Mouse (Mus musculus): Measurements from ENCODE around the gene Olfr891. TPM values are rescaled to one million over a fixed set of nuclear protein-coding genes. Genes with fewer than 3 reads are reported as not detected.
"Not testable (repeated sequence)": the region's sequence is repeated elsewhere in the genome, so short reads cannot be mapped to it uniquely, and the experiment has no call there.

The Olfr891 gene
- polyA plus RNA-seq (2012; rRNA removed): not detected in 2 replicates

DNA sequence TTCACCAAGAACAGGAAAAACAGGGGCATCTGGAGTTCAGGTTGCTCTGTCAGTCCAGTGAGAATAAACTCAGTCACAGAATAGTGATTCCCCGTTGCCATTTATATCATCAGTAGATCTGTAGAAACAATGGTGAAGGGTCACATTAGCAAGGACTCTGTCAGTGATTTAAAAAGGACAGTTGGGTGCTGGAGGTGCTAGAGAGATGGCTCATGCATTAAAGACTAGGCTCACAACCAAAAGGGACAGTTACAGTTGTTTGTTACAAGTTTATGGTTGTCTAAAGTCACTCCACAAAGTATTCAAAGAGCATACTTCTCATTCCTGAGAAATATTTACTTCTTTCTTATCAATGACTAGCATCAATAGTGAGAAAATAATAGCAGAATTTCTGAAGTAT lies at the start of gene Olfr891:
Gene Olfr891 (minus strand): TSS at position 101 of the 400 bp plus-strand sequence.
- H3K4me3 ChIP-seq (ENCODE audit: insufficient read depth, low read length): no peak within 1 kb of the TSS
- TF ChIP-seq POLR2A (IDR thresholded peaks at IDR 0.05; ENCODE audit: extremely low read depth, insufficient read depth, low read length) (no peak), CTCF (IDR thresholded peaks at IDR 0.05; ENCODE audit: extremely low read depth, insufficient read depth, low read length) (no peak)
- H3K27ac ChIP-seq (ENCODE audit: insufficient read depth, low read length): no peak within 1 kb of the TSS
- H3K4me1 ChIP-seq (ENCODE audit: control insufficient read depth, insufficient read depth, low read length): no peaks in the 10 kb centered on the region

DNA sequence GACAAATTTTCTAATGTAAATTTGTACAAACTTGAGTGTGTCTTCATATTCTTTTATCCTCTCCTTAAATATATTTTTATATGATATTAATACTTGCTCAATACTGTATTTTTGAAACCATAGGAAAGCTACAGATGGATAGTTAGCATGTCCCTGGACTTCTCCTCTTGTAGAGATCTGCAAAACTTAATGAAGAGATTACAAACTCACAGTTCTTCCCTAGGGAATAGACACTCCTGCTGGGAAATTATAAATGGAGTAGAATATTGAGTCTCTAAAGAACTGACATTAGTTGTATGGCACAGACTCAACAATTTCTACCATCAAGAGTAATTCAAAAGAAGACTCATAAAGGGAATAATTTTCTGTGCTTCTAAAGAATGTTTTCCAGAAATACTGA lies 37.1 kb upstream of the Olfr891 start, which contains the start of gene Olfr894:
Gene Olfr894 (plus strand): TSS at position 301 of the 400 bp plus-strand sequence.
- no peaks in the 10 kb centered on the region for H3K4me1 ChIP-seq (ENCODE audit: control insufficient read depth, insufficient read depth, low read length)
- TF ChIP-seq POLR2A (IDR thresholded peaks at IDR 0.05; ENCODE audit: extremely low read depth, insufficient read depth, low read length) (no peak), CTCF (IDR thresholded peaks at IDR 0.05; ENCODE audit: extremely low read depth, insufficient read depth, low read length) (no peak)
- no peak within 1 kb of the TSS for H3K4me3 ChIP-seq (ENCODE audit: insufficient read depth, low read length)
- no peak within 1 kb of the TSS for H3K27ac ChIP-seq (ENCODE audit: insufficient read depth, low read length)

DNA sequence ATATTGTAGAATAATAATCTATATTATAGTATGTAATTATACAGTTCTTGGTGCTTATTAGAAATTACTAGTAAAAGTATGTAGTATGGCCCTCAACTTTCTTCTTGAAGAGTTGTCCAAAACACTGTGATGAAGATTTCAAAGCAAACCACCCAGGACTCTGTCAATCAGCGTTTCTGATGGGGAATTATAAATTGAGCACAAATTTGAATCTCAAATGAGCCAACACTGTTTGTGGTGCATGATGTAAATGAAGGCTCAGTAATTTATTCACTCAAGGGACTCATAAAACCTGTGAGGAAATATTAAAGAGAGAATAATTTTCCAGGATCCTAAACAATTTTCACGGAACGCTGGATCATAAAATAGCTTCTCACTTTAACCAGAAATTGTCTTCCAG lies 27.4 kb upstream of the Olfr891 start, which contains the start of gene Olfr893:
Gene Olfr893 (plus strand): TSS at position 301 of the 400 bp plus-strand sequence.
- no peak within 1 kb of the TSS for H3K4me3 ChIP-seq (ENCODE audit: insufficient read depth, low read length)
- TF ChIP-seq CTCF (IDR thresholded peaks at IDR 0.05; ENCODE audit: extremely low read depth, insufficient read depth, low read length) (no peak), POLR2A (IDR thresholded peaks at IDR 0.05; ENCODE audit: extremely low read depth, insufficient read depth, low read length) (no peak)
- no peak within 1 kb of the TSS for H3K27ac ChIP-seq (ENCODE audit: insufficient read depth, low read length)
- no peaks in the 10 kb centered on the region for H3K4me1 ChIP-seq (ENCODE audit: control insufficient read depth, insufficient read depth, low read length)

DNA sequence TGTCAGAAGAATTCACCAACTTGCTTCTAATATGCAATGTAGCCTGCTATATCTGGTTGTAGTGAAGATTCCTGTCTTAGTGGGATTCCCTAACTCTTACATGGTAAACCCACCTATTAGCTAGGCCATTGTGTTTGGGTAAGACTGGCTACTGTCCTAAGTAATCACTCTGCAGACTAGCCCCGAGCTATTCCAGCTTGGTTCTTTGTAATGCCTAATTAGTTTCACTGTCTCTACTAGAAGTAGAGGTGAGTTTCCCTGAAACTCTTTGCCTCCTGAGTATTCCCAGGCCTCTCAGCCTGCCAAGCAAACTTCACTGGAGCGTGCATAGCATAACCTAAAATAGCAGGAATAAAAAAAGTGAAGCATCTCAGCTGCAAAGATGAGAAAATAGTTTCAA lies 12.3 kb downstream of the Olfr891 start:
- H3K4me1 ChIP-seq (ENCODE audit: control insufficient read depth, insufficient read depth, low read length); H3K4me3 ChIP-seq (ENCODE audit: insufficient read depth, low read length); H3K27ac ChIP-seq (ENCODE audit: insufficient read depth, low read length): not testable (repeated sequence)

DNA sequence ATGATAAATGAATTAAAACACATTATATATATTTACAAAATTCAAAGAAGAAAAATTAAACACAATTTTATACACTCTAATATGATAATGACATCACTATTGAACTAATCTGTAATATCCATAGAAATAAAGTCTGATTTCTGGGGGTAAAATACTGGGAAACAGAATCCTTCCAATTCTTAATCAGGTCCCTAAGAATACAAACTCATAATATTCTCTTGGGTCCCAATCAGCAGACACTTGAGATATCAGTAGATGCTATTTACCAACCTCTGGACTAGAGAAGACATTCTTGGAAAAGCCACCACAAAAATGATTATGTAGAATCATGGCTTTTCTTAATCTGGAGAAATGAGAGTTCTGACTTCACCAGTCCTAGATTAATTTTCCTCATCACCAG lies 38.4 kb downstream of the Olfr891 start, which contains the start of gene Olfr890:
Gene Olfr890 (plus strand): TSS at position 301 of the 400 bp plus-strand sequence.
- Histone ChIP-seq H3K4me1 (ENCODE audit: control insufficient read depth, insufficient read depth, low read length) (no peaks in the 10 kb centered on the region), H3K27ac (ENCODE audit: insufficient read depth, low read length) (no peak within 1 kb of the TSS), H3K4me3 (ENCODE audit: insufficient read depth, low read length) (no peak within 1 kb of the TSS)
- TF ChIP-seq POLR2A (IDR thresholded peaks at IDR 0.05; ENCODE audit: extremely low read depth, insufficient read depth, low read length) (no peak), CTCF (IDR thresholded peaks at IDR 0.05; ENCODE audit: extremely low read depth, insufficient read depth, low read length) (no peak)

Other genes with a start within 250 kb of the Olfr891 start
- 0.08 TPM in 1 of 2 replicates, not detected in the other for gene Olfr881, start 189.0 kb downstream of the Olfr891 start, polyA plus RNA-seq (2012; rRNA removed)
- gene Olfr883, start 155.0 kb downstream of the Olfr891 start, polyA plus RNA-seq (2012; rRNA removed): not detected in 2 replicates
- not detected in 2 replicates for gene Olfr884, start 134.3 kb downstream of the Olfr891 start, polyA plus RNA-seq (2012; rRNA removed)
- gene Olfr885, start 119.5 kb downstream of the Olfr891 start, polyA plus RNA-seq (2012; rRNA removed): not detected in 2 replicates
- not detected in 2 replicates for gene Olfr887, start 96.7 kb downstream of the Olfr891 start, polyA plus RNA-seq (2012; rRNA removed)
- not detected in 2 replicates for gene Olfr888, start 72.7 kb downstream of the Olfr891 start, polyA plus RNA-seq (2012; rRNA removed)
- not detected in 2 replicates for gene Olfr889, start 65.6 kb downstream of the Olfr891 start, polyA plus RNA-seq (2012; rRNA removed)
- gene Olfr890, start 38.3 kb downstream of the Olfr891 start, polyA plus RNA-seq (2012; rRNA removed): not detected in 2 replicates
- gene Olfr893, start 27.5 kb upstream of the Olfr891 start, polyA plus RNA-seq (2012; rRNA removed): not detected in 2 replicates
- not detected in 2 replicates for gene Olfr894, start 37.2 kb upstream of the Olfr891 start, polyA plus RNA-seq (2012; rRNA removed)
- not detected in 2 replicates for gene Olfr143, start 72.0 kb upstream of the Olfr891 start, polyA plus RNA-seq (2012; rRNA removed)
- not detected in 2 replicates for gene Olfr895, start 87.0 kb upstream of the Olfr891 start, polyA plus RNA-seq (2012; rRNA removed)
- not detected in 2 replicates for gene Olfr896-ps1, start 110.3 kb upstream of the Olfr891 start, polyA plus RNA-seq (2012; rRNA removed)
- gene Olfr25, start 148.2 kb upstream of the Olfr891 start, polyA plus RNA-seq (2012; rRNA removed): not detected in 2 replicates
- gene Olfr898, start 167.6 kb upstream of the Olfr891 start, polyA plus RNA-seq (2012; rRNA removed): not detected in 2 replicates
- not detected in 2 replicates for gene Olfr250, start 186.1 kb upstream of the Olfr891 start, polyA plus RNA-seq (2012; rRNA removed)
- gene Olfr251, start 196.3 kb upstream of the Olfr891 start, polyA plus RNA-seq (2012; rRNA removed): not detected in 2 replicates
- not detected in 2 replicates for gene Olfr147, start 220.9 kb upstream of the Olfr891 start, polyA plus RNA-seq (2012; rRNA removed)
- not detected in 2 replicates for gene Olfr901, start 248.6 kb upstream of the Olfr891 start, polyA plus RNA-seq (2012; rRNA removed)